Mouse (Mus musculus) c-Kit-negative CD71-positive TER-119-positive erythroid progenitor cells, embryonic 14.5 days (primary cell): ENCODE results near the gene Dop1b.

Experiments used
- DNase-seq: peaks from one replicate; pipeline ENCODE4 v3.0.0-alpha.2; 2013; ENCODE audit warnings: low read depth, low spot score

Dop1b gene

GRCm38 (mm10) chr16:93826909-93827308 is 115.2 kb downstream of the Dop1b start:
- DNase-seq = no peak

- no peak for DNase-seq
Observed at GRCm38 (mm10) chr16:93829526-93829925, 117.8 kb downstream of the Dop1b start.

GRCm38 (mm10) chr16:93830071-93830470 is 118.4 kb downstream of the Dop1b start:
- DNase-seq = no peak

GRCm38 (mm10) chr16:93830916-93831315 is 119.2 kb downstream of the Dop1b start:
- DNase-seq = no peak

GRCm38 (mm10) chr16:93831627-93832395 is 120.1 kb downstream of the Dop1b start, which contains the start of gene Morc3:
Morc3 (plus strand) TSS chr16:93832121.
- peak; percentile 99 for DNase-seq

- peak; percentile 45 for DNase-seq
Observed at GRCm38 (mm10) chr16:93832451-93833276, 121.0 kb downstream of the Dop1b start.

GRCm38 (mm10) chr16:93833551-93833950 is 121.8 kb downstream of the Dop1b start:
- no peak for DNase-seq

GRCm38 (mm10) chr16:93834076-93834475 is 122.4 kb downstream of the Dop1b start:
- DNase-seq = no peak

GRCm38 (mm10) chr16:93839049-93839448 is 127.3 kb downstream of the Dop1b start:
- DNase-seq = no peak

- no peak for DNase-seq
Observed at GRCm38 (mm10) chr16:93850527-93850926, 138.8 kb downstream of the Dop1b start.

GRCm38 (mm10) chr16:93859967-93860366 is 148.3 kb downstream of the Dop1b start:
- DNase-seq = no peak
